Mouse (Mus musculus): ENCODE results near the gene Parp16.

- TF ChIP-seq NANOG (IDR thresholded peaks at IDR 0.05; ENCODE audit: borderline replicate concordance, low read length) (no peak), CTCF (conservative IDR thresholded peaks at IDR 0.05; ENCODE audit: low read length) (no peak)
These were observed 49.1 kb downstream of the Parp16 start for GRCm38 (mm10) chr9:65244036-65244806.
